Comparison of ENCODE assay signal across 8 mouse cellular contexts in the genomic region with DNA sequence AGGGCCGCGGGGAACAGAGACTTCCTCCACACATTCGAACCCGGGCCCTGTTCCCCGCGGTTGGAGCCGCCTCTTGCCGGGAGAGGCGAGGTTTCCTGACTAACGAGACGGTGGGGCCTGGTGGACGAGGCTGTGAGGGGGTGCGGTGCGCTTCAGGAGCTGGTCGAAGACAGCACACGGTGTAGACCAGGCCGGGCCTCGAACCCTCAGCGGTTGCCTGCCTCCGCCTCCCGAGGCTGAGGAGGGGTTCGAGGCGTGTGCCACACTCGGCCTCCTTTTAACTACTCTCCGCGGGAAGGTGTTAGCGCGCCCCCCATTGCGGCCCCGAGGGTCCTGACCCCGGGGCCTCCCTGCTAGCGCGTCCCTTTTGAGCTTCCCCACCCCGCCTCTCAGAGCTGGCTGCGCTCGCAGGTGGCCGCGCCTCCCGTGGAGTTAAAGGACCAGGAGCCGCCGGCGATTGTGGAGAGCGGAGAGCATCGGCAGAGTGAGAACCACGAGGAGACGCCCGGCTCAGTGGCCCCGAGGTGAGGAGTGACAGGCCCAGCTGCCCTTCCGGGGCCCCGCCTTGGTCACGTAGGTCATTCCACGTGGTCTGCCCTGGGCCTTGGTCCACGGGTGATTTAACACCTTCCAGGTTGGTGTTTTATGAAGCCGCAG. TPM values are rescaled to one million over a fixed set of nuclear protein-coding genes. Genes with fewer than 3 reads are reported as not detected.
DNase-seq lines count a peak whose midpoint lies in the region; ATAC-seq lines count a peak whose summit lies in the region.

No protein-coding gene starts in this region.

- H3K9ac ChIP-seq in hindbrain, embryonic 12.5 days = peak overlapping the region; percentile 56
- peak overlapping the region; percentile 37 for H3K9ac ChIP-seq in limb, embryonic 15.5 days
- H3K9ac ChIP-seq in midbrain, embryonic 13.5 days (replicated peaks) = peak overlapping the region; percentile 61

- H3K4me1 ChIP-seq in hindbrain, embryonic 12.5 days = peaks cover 13% of the 10 kb centered on the region
- H3K4me1 ChIP-seq in limb, embryonic 15.5 days = peaks cover 13% of the 10 kb centered on the region
- peaks cover 11% of the 10 kb centered on the region for H3K4me1 ChIP-seq in midbrain, embryonic 13.5 days (replicated peaks)

- H3K4me3 ChIP-seq in hindbrain, embryonic 12.5 days = peak overlapping the region; percentile 39
- H3K4me3 ChIP-seq in limb, embryonic 15.5 days = peak overlapping the region; percentile 52
- H3K4me3 ChIP-seq in midbrain, embryonic 13.5 days (replicated peaks) = peak overlapping the region; percentile 42

- 3% methylated on average over 54 of the region's 54 CpGs for WGBS in hindbrain, embryonic 12.5 days
- 2% methylated on average over 53 of the region's 54 CpGs for WGBS in limb, embryonic 15.5 days
- 3% methylated on average over 53 of the region's 54 CpGs for WGBS in midbrain, embryonic 13.5 days

- H3K4me2 ChIP-seq in hindbrain, embryonic 12.5 days (replicated peaks) = peak overlapping the region; percentile 73
- H3K4me2 ChIP-seq in limb, embryonic 15.5 days = peak overlapping the region; percentile 98
- H3K4me2 ChIP-seq in midbrain, embryonic 13.5 days (replicated peaks) = peak overlapping the region; percentile 69

- H3K27me3 ChIP-seq in hindbrain, embryonic 12.5 days = peaks cover 14% of the 10 kb centered on the region
- H3K27me3 ChIP-seq in limb, embryonic 15.5 days = no peaks in the 10 kb centered on the region
- peaks cover 14% of the 10 kb centered on the region for H3K27me3 ChIP-seq in midbrain, embryonic 13.5 days

- no peak for ATAC-seq in CD4-positive, CD25-positive, alpha-beta regulatory T cell, adult 4 months
- ATAC-seq in erythroid progenitor cell, adult 5-6 weeks (replicated peaks; ENCODE audit: low FRiP score, poor library complexity, severe bottlenecking) = peak; percentile 79
- peak; percentile 66 for ATAC-seq in hindbrain, embryonic 12.5 days (ENCODE audit: low FRiP score)
- peak; percentile 57; the same call in 1 of the 2 replicates for ATAC-seq in limb, embryonic 15.5 days (ENCODE audit: insufficient number of reproducible peaks, low FRiP score, low TSS enrichment, low read depth)
- ATAC-seq in midbrain, embryonic 13.5 days = peak; percentile 68

- H3K9me3 ChIP-seq in hindbrain, embryonic 12.5 days (replicated peaks) = no peaks in the 10 kb centered on the region
- no peaks in the 10 kb centered on the region for H3K9me3 ChIP-seq in limb, embryonic 15.5 days
- no peaks in the 10 kb centered on the region for H3K9me3 ChIP-seq in midbrain, embryonic 13.5 days

- H3K36me3 ChIP-seq in hindbrain, embryonic 12.5 days = peaks cover 27% of the 10 kb centered on the region
- H3K36me3 ChIP-seq in limb, embryonic 15.5 days = peaks cover 28% of the 10 kb centered on the region
- peaks cover 29% of the 10 kb centered on the region for H3K36me3 ChIP-seq in midbrain, embryonic 13.5 days

- peak; percentile 49 for DNase-seq in CD4-positive, CD25-positive, alpha-beta regulatory T cell, adult 2 months (ENCODE audit: low read depth, low spot score)
- peak; percentile 57 for DNase-seq in R1 (ENCODE audit: low read depth, low spot score)
- peak; percentile 22 for DNase-seq in thymus, adult 18-20 months

- no peak overlapping the region for H3K27ac ChIP-seq in hindbrain, embryonic 12.5 days
- H3K27ac ChIP-seq in limb, embryonic 15.5 days = peak overlapping the region; percentile 30; the same call in 1 of the 2 replicates
- H3K27ac ChIP-seq in midbrain, embryonic 13.5 days = no peak overlapping the region

RNA-seq across cellular contexts. Expression of a gene that starts 0.5 kb away (rescaled TPM):
- 1 to 10 TPM; 6.5 to 9.0 TPM for polyA plus RNA-seq in CD4-positive, CD25-positive, alpha-beta regulatory T cell, adult 4 months (2017; shearing (Covaris generic))
- total RNA-seq in erythroid progenitor cell, adult 5-6 weeks (2015; ENCODE audit: low replicate concordance) = 65.2 and 133 TPM in 2 replicates
- 9.2 and 29.9 TPM in 2 replicates for total RNA-seq in erythroid progenitor cell, adult 5-6 weeks (2017; ENCODE audit: low replicate concordance)
- 37.2 TPM in 2 replicates for polyA plus RNA-seq in hindbrain, embryonic 12.5 days (2016; fragmentation: Nextera tagmentation; extraction: Ambion mirVana)
- polyA plus RNA-seq in limb, embryonic 15.5 days (2015; fragmentation: Nextera tagmentation; extraction: Ambion mirVana) = 58.0 and 70.0 TPM in 2 replicates
- polyA plus RNA-seq in midbrain, embryonic 13.5 days (2015; fragmentation: Nextera tagmentation; extraction: Ambion mirVana) = 23.6 and 24.8 TPM in 2 replicates

RNA-seq across cellular contexts. Expression of a gene that starts 15.6 kb away (rescaled TPM):
- 100 to 1,000 TPM in 1 of 2 experiments, 10 to 100 TPM in 1; 67.4 to 122 TPM for polyA plus RNA-seq in CD4-positive, CD25-positive, alpha-beta regulatory T cell, adult 4 months (2017; shearing (Covaris generic))
- 11.2 and 19.7 TPM in 2 replicates for total RNA-seq in erythroid progenitor cell, adult 5-6 weeks (2015; ENCODE audit: low replicate concordance)
- 29.4 and 35.6 TPM in 2 replicates for total RNA-seq in erythroid progenitor cell, adult 5-6 weeks (2017; ENCODE audit: low replicate concordance)
- polyA plus RNA-seq in hindbrain, embryonic 12.5 days (2016; fragmentation: Nextera tagmentation; extraction: Ambion mirVana) = 92.2 and 98.9 TPM in 2 replicates
- 94.4 and 98.2 TPM in 2 replicates for polyA plus RNA-seq in limb, embryonic 15.5 days (2015; fragmentation: Nextera tagmentation; extraction: Ambion mirVana)
- 113 and 122 TPM in 2 replicates for polyA plus RNA-seq in midbrain, embryonic 13.5 days (2015; fragmentation: Nextera tagmentation; extraction: Ambion mirVana)

RNA-seq across cellular contexts. Expression of a gene that starts 21.3 kb away (rescaled TPM):
- polyA plus RNA-seq in CD4-positive, CD25-positive, alpha-beta regulatory T cell, adult 4 months (2017; shearing (Covaris generic)) = 10 to 100 TPM; 21.5 to 32.7 TPM
- 16.9 and 36.9 TPM in 2 replicates for total RNA-seq in erythroid progenitor cell, adult 5-6 weeks (2015; ENCODE audit: low replicate concordance)
- 22.8 and 26.2 TPM in 2 replicates for total RNA-seq in erythroid progenitor cell, adult 5-6 weeks (2017; ENCODE audit: low replicate concordance)
- 32.8 and 35.0 TPM in 2 replicates for polyA plus RNA-seq in hindbrain, embryonic 12.5 days (2016; fragmentation: Nextera tagmentation; extraction: Ambion mirVana)
- polyA plus RNA-seq in limb, embryonic 15.5 days (2015; fragmentation: Nextera tagmentation; extraction: Ambion mirVana) = 31.1 and 34.3 TPM in 2 replicates
- polyA plus RNA-seq in midbrain, embryonic 13.5 days (2015; fragmentation: Nextera tagmentation; extraction: Ambion mirVana) = 31.7 and 34.3 TPM in 2 replicates

RNA-seq across cellular contexts. Expression of a gene that starts 25.7 kb away (rescaled TPM):
- 100 to 1,000 TPM; 250 to 281 TPM for polyA plus RNA-seq in CD4-positive, CD25-positive, alpha-beta regulatory T cell, adult 4 months (2017; shearing (Covaris generic))
- total RNA-seq in erythroid progenitor cell, adult 5-6 weeks (2015; ENCODE audit: low replicate concordance) = 261 and 337 TPM in 2 replicates
- total RNA-seq in erythroid progenitor cell, adult 5-6 weeks (2017; ENCODE audit: low replicate concordance) = 660 and 677 TPM in 2 replicates
- polyA plus RNA-seq in hindbrain, embryonic 12.5 days (2016; fragmentation: Nextera tagmentation; extraction: Ambion mirVana) = 792 and 820 TPM in 2 replicates
- polyA plus RNA-seq in limb, embryonic 15.5 days (2015; fragmentation: Nextera tagmentation; extraction: Ambion mirVana) = 1,060 and 1,089 TPM in 2 replicates
- polyA plus RNA-seq in midbrain, embryonic 13.5 days (2015; fragmentation: Nextera tagmentation; extraction: Ambion mirVana) = 599 and 642 TPM in 2 replicates

RNA-seq across cellular contexts. Expression of a gene that starts 29.3 kb away (rescaled TPM):
- polyA plus RNA-seq in CD4-positive, CD25-positive, alpha-beta regulatory T cell, adult 4 months (2017; shearing (Covaris generic)) = under 1 TPM in 1 of 2 experiments, not detected in 1; 0.22 TPM
- total RNA-seq in erythroid progenitor cell, adult 5-6 weeks (2015; ENCODE audit: low replicate concordance) = 262 and 325 TPM in 2 replicates
- 240 and 399 TPM in 2 replicates for total RNA-seq in erythroid progenitor cell, adult 5-6 weeks (2017; ENCODE audit: low replicate concordance)
- polyA plus RNA-seq in hindbrain, embryonic 12.5 days (2016; fragmentation: Nextera tagmentation; extraction: Ambion mirVana) = 3.7 and 4.2 TPM in 2 replicates
- 1.4 and 2.5 TPM in 2 replicates for polyA plus RNA-seq in limb, embryonic 15.5 days (2015; fragmentation: Nextera tagmentation; extraction: Ambion mirVana)
- polyA plus RNA-seq in midbrain, embryonic 13.5 days (2015; fragmentation: Nextera tagmentation; extraction: Ambion mirVana) = 0.55 and 0.97 TPM in 2 replicates
